Mouse (Mus musculus) lung, postnatal 14 days (tissue): ENCODE measurements at regions not wholly inside any gene's neighbourhood (a gene's known extent, or its start where the extent isn't known, plus 50 kb on each side); places are given as distances from the start of the nearest gene placed in this dataset.
A peak's percentile ranks its signal among the peaks of the same experiment; 100 is the strongest.

ENCODE experiments used
- DNase-seq: peaks from one replicate; pipeline ENCODE4 v3.0.0; 2021

DNA sequence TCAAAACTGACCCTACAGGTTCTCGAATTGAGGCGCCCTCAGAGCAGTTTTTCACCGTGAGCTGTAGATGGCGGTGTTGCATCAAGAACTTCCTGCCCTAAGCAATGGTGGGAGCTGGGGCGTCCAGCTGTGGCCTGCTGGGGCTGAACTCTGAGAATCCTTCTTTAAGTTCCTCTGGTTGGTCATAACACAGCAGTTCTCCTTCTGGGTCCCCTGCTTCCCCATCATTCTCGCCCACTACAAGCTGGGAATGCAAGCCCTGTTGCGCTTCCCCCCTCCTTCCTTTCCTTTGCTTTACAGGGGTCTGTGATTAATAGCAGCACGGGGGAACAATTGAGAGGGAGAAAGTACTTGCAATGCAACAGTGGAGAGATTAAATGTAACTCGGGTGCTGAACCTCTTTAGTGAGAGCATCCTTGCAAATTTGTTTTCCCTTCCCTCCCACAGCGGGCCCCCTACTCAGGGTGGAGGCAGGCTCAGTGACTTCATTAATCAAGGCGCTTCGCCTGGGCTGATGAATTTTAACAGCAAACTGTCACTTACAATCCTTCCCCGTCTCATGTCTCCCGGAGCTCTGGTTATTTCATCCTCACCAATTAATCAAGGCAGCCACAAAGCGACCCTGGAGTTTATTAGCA, 794.3 kb upstream of the Api5 start:
- peak; percentile 19 for DNase-seq

DNA sequence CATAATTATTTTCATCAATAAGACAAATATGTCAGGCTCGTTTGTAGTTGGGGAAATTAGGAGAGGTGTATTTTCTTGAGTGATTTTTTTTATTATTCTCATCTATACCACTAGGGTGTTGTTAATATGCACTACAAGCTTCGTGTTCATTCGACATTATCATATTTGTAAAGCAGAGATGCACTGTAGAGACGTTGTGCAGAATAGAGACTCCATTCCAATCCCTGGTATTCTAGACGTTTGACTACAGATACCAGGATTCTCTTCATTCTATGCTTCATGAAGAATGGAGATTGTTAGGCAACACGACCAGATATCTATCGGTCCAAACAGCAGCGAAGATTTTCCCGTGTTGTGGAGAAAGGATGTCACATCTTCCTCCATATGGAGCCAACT, 793.8 kb upstream of the Api5 start:
- no peak for DNase-seq

DNA sequence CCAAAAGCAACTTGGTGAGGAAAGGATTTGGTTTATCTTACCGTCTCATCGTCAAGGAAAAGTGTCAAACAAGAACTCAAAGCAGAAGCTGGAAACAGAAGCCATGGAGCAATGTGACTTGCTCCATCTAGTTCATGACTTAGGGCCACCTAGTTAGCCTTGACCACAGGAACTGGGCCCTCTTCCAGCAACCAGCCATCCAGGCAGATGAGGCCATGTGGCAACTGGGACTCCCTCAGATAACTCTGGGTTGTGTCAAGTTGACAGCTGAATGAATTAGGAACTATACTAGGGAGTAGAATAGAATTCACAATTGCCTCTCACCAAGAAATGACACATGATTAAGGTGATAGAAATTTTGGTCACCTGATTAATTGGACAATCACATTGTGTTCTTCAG, 791.5 kb upstream of the Api5 start:
- DNase-seq = no peak

DNA sequence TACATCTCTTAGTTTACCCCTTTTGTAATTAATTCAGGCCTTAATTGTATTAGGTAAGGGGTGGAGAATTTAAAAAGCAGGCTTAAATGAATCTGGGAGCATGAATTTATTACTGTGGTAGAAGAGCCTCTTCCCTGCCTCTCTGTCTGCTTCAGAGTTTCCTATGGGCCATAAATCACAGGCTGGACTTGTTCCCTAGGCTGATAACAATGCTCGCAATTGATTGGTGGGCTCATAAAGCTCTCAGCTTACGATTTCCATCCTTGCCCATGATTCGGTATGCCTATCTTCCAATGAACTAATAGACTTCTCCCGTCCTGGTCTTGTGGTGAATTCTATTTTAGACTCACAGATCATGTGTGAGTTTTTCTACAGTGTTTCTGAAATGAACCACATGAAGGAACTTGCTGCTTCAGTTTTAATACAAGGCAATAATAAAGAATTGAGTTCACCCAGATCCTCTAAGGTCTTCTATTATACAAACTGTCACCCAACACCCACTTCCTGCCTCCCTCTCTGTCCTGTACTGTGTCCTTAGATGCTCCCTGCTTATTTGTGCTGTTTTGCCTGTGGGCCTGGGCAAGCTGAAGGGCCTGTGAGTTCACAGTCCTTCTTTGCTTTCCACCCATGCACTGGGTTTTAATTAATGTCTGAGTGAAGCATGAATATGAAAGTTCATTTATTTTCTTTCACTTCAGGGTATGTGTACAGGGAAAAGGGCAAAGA, 772.4 kb upstream of the Api5 start:
- DNase-seq = peak; percentile 5
